Mouse (Mus musculus): ENCODE results near the gene Zfand5. TPM values are rescaled to one million over a fixed set of nuclear protein-coding genes. Genes with fewer than 3 reads are reported as not detected.
"Not testable (repeated sequence)": the region's sequence is repeated elsewhere in the genome, so short reads cannot be mapped to it uniquely, and the experiment has no call there.

The Zfand5 gene
- polyA plus RNA-seq, 1 experiment from 2014 or later, result 92.6 TPM

DNA sequence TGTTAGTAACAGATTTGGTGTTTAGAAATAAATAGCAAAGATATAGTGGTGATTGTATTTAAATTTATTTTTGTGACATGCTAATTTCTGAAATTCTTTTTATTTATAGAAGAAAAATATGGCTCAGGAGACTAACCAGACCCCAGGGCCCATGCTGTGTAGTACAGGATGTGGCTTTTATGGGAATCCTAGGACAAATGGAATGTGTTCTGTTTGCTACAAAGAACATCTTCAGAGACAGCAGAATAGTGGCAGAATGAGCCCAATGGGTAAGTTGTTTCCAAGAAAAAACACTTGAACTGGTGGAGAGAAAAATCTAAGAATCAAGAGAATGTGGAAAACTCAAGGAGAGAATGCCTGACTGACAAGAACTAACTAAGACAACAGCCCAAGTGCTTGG lies 4.2 kb downstream of the Zfand5 start:
- Histone ChIP-seq H3K4me3 (no peak overlapping the region), H3K27ac (no peak overlapping the region), H3K9me3 (replicated peaks) (no peaks in the 10 kb centered on the region), H3K27me3 (ENCODE audit: low read depth, poor library complexity, severe bottlenecking) (no peaks in the 10 kb centered on the region), H3K36me3 (peaks cover 52% of the 10 kb centered on the region), H3K4me1 (peaks cover 6% of the 10 kb centered on the region; the same call in 1 of the 2 replicates)
- no peak for DNase-seq (ENCODE audit: low spot score)

DNA sequence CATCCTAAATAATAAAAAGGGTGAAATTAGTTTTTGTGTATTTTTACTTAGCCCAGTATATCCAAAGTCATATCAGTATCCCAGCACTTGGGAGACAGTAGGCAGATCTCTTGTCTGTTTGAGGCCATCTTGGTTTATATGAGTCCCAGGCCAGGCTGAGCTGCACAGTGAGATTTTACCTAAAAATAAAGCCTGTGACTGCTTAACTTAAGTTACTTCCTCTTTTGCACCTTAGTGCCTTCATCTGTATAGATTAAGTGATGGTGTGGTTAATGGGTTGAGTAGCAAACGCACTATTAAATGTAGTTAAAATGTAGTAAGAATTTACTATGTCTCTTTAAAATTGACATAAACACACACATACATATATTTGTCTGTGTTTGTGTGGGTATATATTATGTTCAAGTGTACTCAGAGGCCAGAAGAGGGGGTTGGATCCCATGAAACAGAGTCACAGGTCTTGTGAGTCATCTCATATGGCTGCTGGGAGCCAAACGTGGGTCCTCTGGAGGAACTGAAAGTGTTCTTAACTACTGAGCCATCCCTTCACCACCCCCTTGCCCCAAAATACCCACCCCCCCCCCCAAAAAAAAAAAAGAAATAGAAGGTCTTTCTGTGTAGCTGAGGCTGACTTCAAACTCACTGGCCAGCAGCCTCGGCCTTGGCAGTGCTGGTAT lies 14.5 kb downstream of the Zfand5 start:
- H3K4me3 ChIP-seq, result no peak overlapping the region
- H3K9me3 ChIP-seq (replicated peaks), result no peaks in the 10 kb centered on the region
- no peaks in the 10 kb centered on the region for H3K4me1 ChIP-seq
- H3K36me3 ChIP-seq, result peaks cover 50% of the 10 kb centered on the region
- no peaks in the 10 kb centered on the region for H3K27me3 ChIP-seq (ENCODE audit: low read depth, poor library complexity, severe bottlenecking)
- DNase-seq (ENCODE audit: low spot score), result no peak
- 88% methylated on average over 3 of the region's 3 CpGs for WGBS
- H3K27ac ChIP-seq, result no peak overlapping the region

DNA sequence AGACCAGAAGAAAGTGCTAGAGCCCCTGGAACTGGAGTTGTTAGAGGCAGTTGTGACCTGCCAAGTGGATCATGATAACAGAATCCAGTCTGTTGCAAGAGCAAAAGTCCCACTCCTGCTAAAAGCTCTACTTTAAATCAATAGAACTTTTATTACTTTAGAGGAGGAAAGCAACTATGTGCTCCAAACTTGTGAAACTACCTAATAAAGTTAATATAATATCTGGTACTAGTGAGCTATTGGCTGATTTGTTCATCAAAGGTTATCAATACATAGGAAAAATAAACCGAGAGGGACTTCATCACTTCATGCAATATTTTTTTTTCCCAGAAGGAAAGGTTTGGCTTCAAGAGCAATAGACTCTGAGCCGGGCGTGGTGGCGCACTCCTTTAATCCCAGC lies 25.3 kb downstream of the Zfand5 start:
- Histone ChIP-seq H3K27me3 (ENCODE audit: low read depth, poor library complexity, severe bottlenecking) (no peaks in the 10 kb centered on the region), H3K27ac (no peak overlapping the region), H3K9me3 (replicated peaks) (no peaks in the 10 kb centered on the region), H3K4me3 (no peak overlapping the region), H3K36me3 (no peaks in the 10 kb centered on the region), H3K4me1 (no peaks in the 10 kb centered on the region)
- 98% methylated on average over 4 of the region's 4 CpGs for WGBS
- no peak for DNase-seq (ENCODE audit: low spot score)

DNA sequence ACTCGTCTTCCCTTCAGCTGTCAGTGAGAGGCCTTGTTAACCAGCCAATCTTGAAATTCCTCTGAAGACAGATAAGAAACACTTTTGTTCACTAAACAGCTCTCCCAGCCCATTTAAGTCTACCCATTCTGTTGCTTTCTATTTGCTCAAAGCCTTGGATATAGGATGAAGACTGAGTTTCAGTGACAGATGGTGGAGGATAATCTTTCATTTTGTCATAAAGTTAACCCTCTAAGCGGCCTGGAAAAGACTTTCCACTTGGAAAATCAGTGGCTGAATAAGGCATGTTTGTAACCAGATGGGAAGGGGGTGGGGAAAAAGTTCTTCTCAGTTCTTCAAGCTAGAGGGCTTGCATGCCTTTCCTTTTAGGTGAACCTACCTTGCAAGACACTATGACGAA lies 29.7 kb downstream of the Zfand5 start:
- DNase-seq (ENCODE audit: low spot score), result no peak
- H3K27ac ChIP-seq, result no peak overlapping the region
- WGBS, result 72% methylated on average over 3 of the region's 3 CpGs
- no peaks in the 10 kb centered on the region for H3K4me1 ChIP-seq
- no peaks in the 10 kb centered on the region for H3K27me3 ChIP-seq (ENCODE audit: low read depth, poor library complexity, severe bottlenecking)
- no peaks in the 10 kb centered on the region for H3K36me3 ChIP-seq
- no peaks in the 10 kb centered on the region for H3K9me3 ChIP-seq (replicated peaks)
- no peak overlapping the region for H3K4me3 ChIP-seq

DNA sequence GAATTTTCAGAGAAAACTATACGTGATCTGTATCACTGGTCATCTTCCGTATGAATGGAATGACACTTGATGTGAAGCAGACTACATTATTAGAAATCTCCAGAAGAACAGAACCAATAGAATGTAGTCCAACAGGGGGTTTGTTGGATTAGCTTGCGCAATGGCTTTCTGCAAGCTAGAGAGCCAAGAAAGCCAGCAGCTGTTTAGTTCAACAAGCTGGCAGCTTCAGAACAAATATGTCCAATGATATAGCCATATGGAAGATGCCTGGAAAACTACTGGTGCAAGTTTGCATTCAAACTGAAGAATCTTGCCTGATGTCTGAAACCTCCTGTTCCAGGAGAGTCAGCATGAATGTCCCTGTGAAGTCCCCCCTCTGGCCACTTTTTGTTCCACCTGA lies 35.7 kb downstream of the Zfand5 start:
- H3K27me3 ChIP-seq (ENCODE audit: low read depth, poor library complexity, severe bottlenecking), result no peaks in the 10 kb centered on the region
- H3K27ac ChIP-seq, result no peak overlapping the region
- 97% methylated on average over 3 of the region's 3 CpGs for WGBS
- no peaks in the 10 kb centered on the region for H3K9me3 ChIP-seq (replicated peaks)
- H3K4me3 ChIP-seq, result no peak overlapping the region
- H3K4me1 ChIP-seq, result no peaks in the 10 kb centered on the region
- no peak for DNase-seq (ENCODE audit: low spot score)
- no peaks in the 10 kb centered on the region for H3K36me3 ChIP-seq

DNA sequence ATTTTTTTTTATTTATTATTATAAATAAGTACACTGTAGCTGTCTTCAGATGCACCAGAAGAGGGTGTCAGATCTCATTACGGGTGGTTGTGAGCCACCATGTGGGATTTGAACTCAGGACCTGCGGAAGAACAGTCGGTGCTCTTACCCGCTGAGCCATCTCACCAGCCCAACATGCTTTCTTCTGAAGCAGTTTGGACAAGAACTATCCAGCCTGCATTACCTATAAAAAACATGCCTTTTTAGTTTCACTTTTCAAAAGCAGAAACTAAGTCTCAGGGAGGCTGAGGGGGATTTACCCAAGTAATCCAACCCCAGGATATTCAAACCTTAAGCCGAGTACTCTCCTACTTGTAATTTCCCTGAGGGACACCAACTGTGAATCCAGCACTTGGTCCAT lies 38.3 kb downstream of the Zfand5 start:
- not testable (repeated sequence) for H3K36me3 ChIP-seq; DNase-seq (ENCODE audit: low spot score); H3K4me3 ChIP-seq; H3K4me1 ChIP-seq; H3K27ac ChIP-seq; H3K27me3 ChIP-seq (ENCODE audit: low read depth, poor library complexity, severe bottlenecking); H3K9me3 ChIP-seq (replicated peaks)
- 91% methylated on average over 5 of the region's 5 CpGs for WGBS

DNA sequence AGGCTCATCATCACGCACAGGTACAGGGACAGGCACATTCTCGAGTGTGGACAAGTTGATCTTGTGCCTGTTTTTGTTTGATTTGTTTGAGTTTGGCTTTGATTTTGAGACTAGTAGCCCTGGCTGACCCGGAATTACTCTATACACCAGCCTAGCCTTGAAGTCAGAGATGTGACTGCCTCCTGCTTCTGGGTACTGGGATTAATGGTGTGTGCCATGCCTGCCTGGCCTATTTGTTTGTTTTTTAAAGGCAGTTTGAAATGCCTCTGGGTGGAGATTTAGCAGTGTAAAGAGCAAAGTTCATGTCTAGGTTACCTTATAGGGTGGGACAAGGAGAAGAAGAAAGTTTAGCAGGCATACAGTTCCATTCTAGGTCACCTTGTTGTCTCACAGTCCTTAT lies 43.6 kb downstream of the Zfand5 start:
- Histone ChIP-seq H3K27ac (no peak overlapping the region), H3K27me3 (ENCODE audit: low read depth, poor library complexity, severe bottlenecking) (no peaks in the 10 kb centered on the region), H3K9me3 (replicated peaks) (no peaks in the 10 kb centered on the region), H3K4me1 (no peaks in the 10 kb centered on the region), H3K4me3 (no peak overlapping the region), H3K36me3 (no peaks in the 10 kb centered on the region)
- 84% methylated on average over 3 of the region's 3 CpGs for WGBS
- DNase-seq (ENCODE audit: low spot score), result no peak

DNA sequence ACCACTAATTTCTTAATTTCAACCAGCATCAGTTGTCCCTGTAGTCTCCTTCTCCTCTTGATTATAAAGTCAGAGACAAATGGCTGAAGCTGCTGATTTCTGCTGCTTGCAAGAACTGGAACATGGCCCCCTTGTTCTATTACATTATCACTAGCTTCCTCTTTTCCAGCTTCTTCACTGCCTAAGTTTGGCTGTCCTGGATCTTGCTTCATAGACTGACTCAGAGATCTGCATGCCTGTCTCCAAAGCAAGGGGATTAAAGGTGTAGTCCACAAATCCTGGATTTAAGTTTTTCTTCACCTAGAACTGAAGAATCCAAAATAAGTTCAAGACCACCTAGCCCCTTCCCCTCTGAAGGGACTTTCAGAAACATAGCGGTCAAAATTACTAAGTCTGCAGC lies 47.5 kb downstream of the Zfand5 start:
- Histone ChIP-seq H3K9me3 (replicated peaks) (no peaks in the 10 kb centered on the region), H3K4me3 (no peak overlapping the region), H3K27ac (no peak overlapping the region), H3K4me1 (no peaks in the 10 kb centered on the region), H3K36me3 (no peaks in the 10 kb centered on the region), H3K27me3 (ENCODE audit: low read depth, poor library complexity, severe bottlenecking) (no peaks in the 10 kb centered on the region)
- DNase-seq (ENCODE audit: low spot score), result no peak
- 91% methylated on average over 1 of the region's 1 CpGs for WGBS

DNA sequence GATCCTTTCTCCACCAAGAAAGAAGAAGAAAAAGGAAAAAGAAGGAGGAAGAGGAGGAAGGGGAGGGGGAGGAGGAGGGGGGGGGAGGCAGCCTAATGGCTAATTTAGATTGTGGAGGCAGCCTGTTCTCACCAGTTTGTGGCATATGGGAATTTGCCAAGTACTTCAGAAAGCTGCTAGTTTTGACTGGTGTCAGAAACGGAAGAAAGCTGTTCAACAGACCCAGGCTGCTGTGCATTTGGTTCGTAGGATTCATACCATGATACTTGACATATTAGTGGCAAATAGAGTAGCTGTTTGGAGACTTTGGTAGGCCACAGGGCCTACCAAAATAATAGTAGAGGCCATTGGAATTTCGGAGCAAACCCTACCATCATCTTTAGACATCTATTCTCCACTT lies 53.3 kb downstream of the Zfand5 start:
- no peaks in the 10 kb centered on the region for H3K27me3 ChIP-seq (ENCODE audit: low read depth, poor library complexity, severe bottlenecking)
- no peak for DNase-seq (ENCODE audit: low spot score)
- H3K36me3 ChIP-seq, result no peaks in the 10 kb centered on the region
- no peaks in the 10 kb centered on the region for H3K4me1 ChIP-seq
- 87% methylated on average over 3 of the region's 3 CpGs for WGBS
- no peaks in the 10 kb centered on the region for H3K9me3 ChIP-seq (replicated peaks)
- H3K4me3 ChIP-seq, result no peak overlapping the region
- no peak overlapping the region for H3K27ac ChIP-seq

DNA sequence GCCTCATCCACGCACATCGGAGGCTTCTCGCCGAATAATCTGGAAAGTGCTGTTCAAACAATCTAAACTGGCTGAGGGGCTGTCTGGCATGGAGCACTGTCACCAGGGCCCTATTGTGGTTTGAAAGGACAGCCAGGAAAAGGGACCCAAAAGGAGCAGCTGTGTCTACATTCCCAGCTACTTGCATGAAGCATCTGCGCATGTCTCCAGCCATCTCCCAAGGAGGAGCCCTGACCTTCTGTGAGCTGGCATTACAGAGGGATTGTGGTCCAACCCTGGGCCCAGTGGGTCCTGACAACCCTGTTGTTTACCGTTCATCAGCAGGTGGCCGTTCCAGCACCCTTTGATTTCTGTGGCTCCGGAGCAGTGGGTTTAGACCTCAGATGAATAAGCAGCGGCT lies 56.9 kb downstream of the Zfand5 start:
- no peaks in the 10 kb centered on the region for H3K9me3 ChIP-seq (replicated peaks)
- H3K27ac ChIP-seq, result no peak overlapping the region
- no peaks in the 10 kb centered on the region for H3K27me3 ChIP-seq (ENCODE audit: low read depth, poor library complexity, severe bottlenecking)
- H3K4me1 ChIP-seq, result no peaks in the 10 kb centered on the region
- no peak for DNase-seq (ENCODE audit: low spot score)
- no peak overlapping the region for H3K4me3 ChIP-seq
- no peaks in the 10 kb centered on the region for H3K36me3 ChIP-seq
- WGBS, result 77% methylated on average over 9 of the region's 9 CpGs

DNA sequence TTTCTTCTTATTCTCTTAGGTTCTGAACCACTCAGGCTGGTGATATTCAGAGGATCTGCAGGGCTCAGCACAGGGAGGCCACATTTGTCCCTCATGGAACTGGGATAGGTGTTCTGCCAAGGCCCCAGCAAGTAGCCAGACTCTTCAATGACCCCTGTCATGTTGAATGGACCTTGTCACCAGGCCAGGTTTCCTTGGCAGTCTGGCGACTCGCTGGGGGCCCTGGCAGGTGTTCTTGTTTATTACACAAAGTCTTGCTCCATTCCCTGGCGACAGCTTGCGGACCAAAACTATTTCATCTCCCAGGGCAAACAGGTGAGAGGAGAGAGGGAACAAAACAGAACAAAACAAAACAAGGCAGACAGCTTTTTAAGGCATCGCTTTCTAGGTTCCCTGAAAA lies 57.7 kb downstream of the Zfand5 start:
- Histone ChIP-seq H3K27me3 (ENCODE audit: low read depth, poor library complexity, severe bottlenecking) (no peaks in the 10 kb centered on the region), H3K4me3 (no peak overlapping the region), H3K27ac (no peak overlapping the region), H3K4me1 (no peaks in the 10 kb centered on the region), H3K36me3 (no peaks in the 10 kb centered on the region), H3K9me3 (replicated peaks) (no peaks in the 10 kb centered on the region)
- WGBS, result 73% methylated on average over 5 of the region's 5 CpGs
- no peak for DNase-seq (ENCODE audit: low spot score)

DNA sequence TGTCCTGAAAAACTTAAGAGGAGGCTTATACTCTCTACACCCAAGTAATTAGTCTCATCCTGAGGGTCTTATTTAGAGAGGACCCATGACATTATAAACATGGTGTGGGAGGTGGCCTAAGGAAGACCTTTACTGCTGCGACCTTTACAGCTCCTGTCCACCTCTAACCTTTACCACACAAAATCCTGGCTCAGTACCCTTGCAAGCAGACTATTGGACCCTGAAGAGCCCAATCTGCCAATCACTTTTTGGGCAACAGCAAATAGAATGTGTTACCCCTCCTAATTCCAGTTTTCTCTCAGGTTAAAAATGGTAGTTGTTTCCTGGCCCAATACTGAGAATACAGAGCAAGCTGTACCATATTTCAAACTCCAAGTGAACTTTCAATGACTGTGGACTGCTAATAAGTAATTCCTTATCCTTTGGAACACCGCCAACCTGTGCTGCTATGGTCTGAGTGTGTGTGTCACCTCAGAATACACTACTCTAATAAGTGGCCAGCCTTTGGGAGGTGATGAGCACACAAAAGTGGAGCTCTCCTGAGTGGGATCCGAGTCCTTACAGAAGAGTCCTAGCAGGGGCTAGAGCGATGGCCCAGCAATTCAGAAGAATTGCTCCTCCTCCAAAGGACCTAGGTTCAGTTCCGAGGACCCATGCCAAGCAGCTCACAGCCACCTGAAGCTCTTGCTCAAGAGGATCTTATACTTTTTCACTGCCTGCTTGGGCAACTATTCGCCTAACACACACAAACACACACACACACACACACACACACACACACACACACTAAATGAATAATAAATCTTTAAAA lies 58.4 kb downstream of the Zfand5 start:
- DNase-seq (ENCODE audit: low spot score), result no peak
- Histone ChIP-seq H3K4me3 (no peak overlapping the region), H3K9me3 (replicated peaks) (no peaks in the 10 kb centered on the region), H3K36me3 (no peaks in the 10 kb centered on the region), H3K4me1 (no peaks in the 10 kb centered on the region), H3K27me3 (ENCODE audit: low read depth, poor library complexity, severe bottlenecking) (no peaks in the 10 kb centered on the region), H3K27ac (no peak overlapping the region)
- 88% methylated on average over 6 of the region's 6 CpGs for WGBS

DNA sequence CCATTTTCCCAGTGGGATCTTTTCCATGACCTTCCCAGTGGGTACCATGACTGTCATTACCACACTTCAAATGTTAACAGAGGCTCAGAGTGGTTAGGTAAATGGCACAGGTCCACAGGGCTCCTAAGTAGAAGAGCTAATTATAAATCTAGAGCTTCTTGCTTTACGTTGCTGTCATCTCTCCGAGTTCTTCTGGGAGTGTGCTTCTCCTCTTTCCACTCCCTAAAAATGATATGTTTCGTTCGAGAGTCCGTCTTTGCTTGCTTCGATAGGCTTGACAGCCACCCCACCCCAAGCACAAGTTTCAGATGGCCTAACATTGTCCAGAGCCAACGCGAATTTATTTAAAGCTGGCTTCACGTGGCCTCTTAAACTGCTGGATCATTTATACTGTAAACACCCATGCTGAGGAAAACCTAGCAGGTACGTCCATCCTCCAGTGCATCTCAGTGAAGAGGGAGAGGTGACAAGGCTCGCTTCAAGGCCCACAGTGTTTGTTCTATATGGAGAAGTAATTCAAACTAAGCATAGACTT lies 59.6 kb downstream of the Zfand5 start:
- no peaks in the 10 kb centered on the region for H3K4me1 ChIP-seq
- H3K4me3 ChIP-seq, result no peak overlapping the region
- H3K36me3 ChIP-seq, result no peaks in the 10 kb centered on the region
- H3K27ac ChIP-seq, result no peak overlapping the region
- DNase-seq (ENCODE audit: low spot score), result no peak
- WGBS, result 85% methylated on average over 11 of the region's 11 CpGs
- no peaks in the 10 kb centered on the region for H3K9me3 ChIP-seq (replicated peaks)
- no peaks in the 10 kb centered on the region for H3K27me3 ChIP-seq (ENCODE audit: low read depth, poor library complexity, severe bottlenecking)

All from limb, embryonic 10.5 days (tissue).